Mouse (Mus musculus) intestine, embryonic 14.5 days (tissue): ENCODE data around the gene Cdh22. TPM values are rescaled to one million over a fixed set of nuclear protein-coding genes. Genes with fewer than 3 reads are reported as not detected.

ENCODE experiments used
- ATAC-seq: fragments of 200-750 bp; cut with Nextera tagmentation; replicated peaks from 2 replicates; pipeline ENCODE4 v1.8.0; 2017; ENCODE audit warnings: low read depth, moderate number of reproducible peaks, moderate TSS enrichment, moderate library complexity; ENCODE audit not compliant: low FRiP score, low TSS enrichment
- DNase-seq: peaks from one replicate; pipeline ENCODE4 v3.0.0-alpha.2; 2018; ENCODE audit warnings: low spot score
- H3K27ac ChIP-seq: fragments of 300-500 bp; sonication (generic); 2 replicates; pipeline ENCODE4 v1.5.1; 2014; ENCODE audit warnings: low read depth, mild to moderate bottlenecking, control low read depth
- H3K27me3 ChIP-seq: fragments of 300-500 bp; sonication (generic); replicated peaks from 2 replicates; pipeline ENCODE4 v1.6.1; 2014; ENCODE audit warnings: low read length, control low read depth; ENCODE audit not compliant: control insufficient read depth, insufficient read depth
- H3K36me3 ChIP-seq: fragments of 300-500 bp; sonication (generic); 2 replicates; pipeline ENCODE4 v1.6.1; 2014; ENCODE audit warnings: low read length, control low read depth; ENCODE audit not compliant: control insufficient read depth, insufficient read depth
- H3K4me1 ChIP-seq: fragments of 300-500 bp; sonication (generic); replicated peaks from 2 replicates; pipeline ENCODE4 v1.6.1; 2014; ENCODE audit warnings: low read length, control low read depth, mixed read lengths; ENCODE audit not compliant: control insufficient read depth, insufficient read depth
- H3K4me2 ChIP-seq: fragments of 300-500 bp; sonication (generic); 2 replicates; pipeline ENCODE4 v1.6.1; 2014; ENCODE audit warnings: low read length
- H3K4me3 ChIP-seq: fragments of 300-500 bp; sonication (generic); 2 replicates; pipeline ENCODE4 v1.5.1; 2014; ENCODE audit warnings: low read depth, low read length, control low read depth, mixed read lengths
- H3K9ac ChIP-seq: fragments of 300-500 bp; sonication (generic); 2 replicates; pipeline ENCODE4 v1.6.1; 2014; ENCODE audit warnings: mild to moderate bottlenecking, low read length
- H3K9me3 ChIP-seq: fragments of 300-500 bp; sonication (generic); 2 replicates; pipeline ENCODE4 v1.6.1; 2016; ENCODE audit warnings: low read length, control low read depth; ENCODE audit not compliant: control insufficient read depth
- WGBS: fragments of 180-500 bp; shearing (Covaris S2); extraction: QIAGEN DNeasy Blood & Tissue Kit; methylation state at CpG from one replicate; pipeline ENCODE4 v1.1.7; 2014; 5-methylcytosine and 5-hydroxymethylcytosine counted together
- polyA plus RNA-seq: library from polyadenylated mRNA; unstranded; fragments of >200 nt; fragmentation: Nextera tagmentation; extraction: Ambion mirVana; gene quantifications from 2 replicates; pipeline ENCODE4 v1.2.1, GENCODE M21; 2014

Cdh22 gene
- polyA plus RNA-seq, 1 experiment from 2014 or later = 0.12 TPM

DNA sequence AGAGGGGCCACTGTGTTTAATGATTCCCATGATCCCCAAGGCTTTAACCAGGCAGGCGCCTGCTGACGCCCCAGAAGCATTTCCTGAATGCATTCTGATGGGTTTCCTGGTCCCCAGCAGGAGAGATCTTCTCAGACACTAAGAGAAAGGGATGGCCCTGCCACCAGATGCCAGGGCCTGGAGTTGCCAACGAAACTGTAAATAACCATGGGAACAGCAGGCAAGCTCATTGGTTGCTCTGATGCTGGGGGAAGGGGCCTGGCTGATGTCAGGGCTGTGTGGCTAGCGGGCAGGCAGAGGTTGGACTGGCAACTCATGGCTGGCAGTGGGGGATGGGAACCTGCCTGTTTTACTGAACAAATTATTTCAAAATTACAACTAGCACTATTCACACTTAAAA is 38.9 kb upstream of the Cdh22 start:
- Histone ChIP-seq H3K4me3 (no peak overlapping the region), H3K4me2 (no peak overlapping the region), H3K4me1 (no peaks in the 10 kb centered on the region), H3K36me3 (peaks cover 14% of the 10 kb centered on the region), H3K9me3 (no peaks in the 10 kb centered on the region), H3K9ac (no peak overlapping the region), H3K27ac (no peak overlapping the region), H3K27me3 (no peaks in the 10 kb centered on the region)
- no peak for DNase-seq
- ATAC-seq = no peak
- 47% methylated on average over 4 of the region's 4 CpGs for WGBS

DNA sequence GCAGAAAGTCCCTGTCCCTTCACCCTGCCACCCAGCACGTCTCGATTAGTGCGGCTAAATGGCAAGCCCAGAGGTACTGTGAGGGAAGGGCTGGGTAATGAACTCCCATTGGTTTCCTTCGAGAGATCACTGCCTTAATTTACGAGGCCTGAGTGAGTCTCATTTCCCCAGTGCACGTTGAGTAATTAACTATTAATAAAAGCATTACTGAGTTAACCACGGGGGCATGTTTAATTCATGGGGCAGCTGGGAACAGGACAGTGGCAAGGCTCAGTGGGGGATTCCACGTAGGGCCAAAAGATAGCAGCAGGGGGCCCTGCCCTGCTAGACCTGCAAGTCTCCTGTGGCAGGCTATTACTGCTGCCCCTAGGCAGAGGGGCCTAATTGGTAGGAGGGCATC is 36.7 kb upstream of the Cdh22 start:
- Histone ChIP-seq H3K36me3 (no peaks in the 10 kb centered on the region), H3K9me3 (no peaks in the 10 kb centered on the region), H3K4me2 (no peak overlapping the region), H3K27me3 (peaks cover 6% of the 10 kb centered on the region), H3K4me3 (no peak overlapping the region), H3K4me1 (no peaks in the 10 kb centered on the region), H3K27ac (no peak overlapping the region), H3K9ac (no peak overlapping the region)
- DNase-seq = no peak
- 23% methylated on average over 8 of the region's 8 CpGs for WGBS
- ATAC-seq = no peak

DNA sequence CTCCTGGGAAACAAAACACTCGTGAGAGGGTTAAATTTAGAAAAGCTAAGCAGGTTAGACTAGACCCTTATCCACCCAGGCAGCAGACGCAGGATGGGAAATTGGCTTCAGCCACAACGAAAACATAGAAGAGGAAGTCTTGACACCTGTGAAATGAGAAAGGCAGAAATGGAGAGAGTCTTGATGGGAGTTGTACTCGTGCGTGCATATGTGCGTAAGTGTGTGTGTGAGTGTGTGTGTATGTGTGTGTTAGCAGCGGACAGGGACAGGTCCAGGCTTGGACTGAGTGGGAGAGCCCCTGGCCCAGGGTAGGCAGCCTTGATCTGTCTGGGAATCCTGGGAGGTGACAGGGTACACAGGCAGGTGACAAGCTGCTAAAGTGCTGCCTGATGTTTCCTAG is 36.2 kb upstream of the Cdh22 start:
- 50% methylated on average over 7 of the region's 7 CpGs for WGBS
- Histone ChIP-seq H3K4me1 (no peaks in the 10 kb centered on the region), H3K9me3 (no peaks in the 10 kb centered on the region), H3K4me3 (no peak overlapping the region), H3K27ac (no peak overlapping the region), H3K27me3 (peaks cover 8% of the 10 kb centered on the region), H3K9ac (no peak overlapping the region), H3K4me2 (no peak overlapping the region), H3K36me3 (no peaks in the 10 kb centered on the region)
- DNase-seq = no peak
- no peak for ATAC-seq

DNA sequence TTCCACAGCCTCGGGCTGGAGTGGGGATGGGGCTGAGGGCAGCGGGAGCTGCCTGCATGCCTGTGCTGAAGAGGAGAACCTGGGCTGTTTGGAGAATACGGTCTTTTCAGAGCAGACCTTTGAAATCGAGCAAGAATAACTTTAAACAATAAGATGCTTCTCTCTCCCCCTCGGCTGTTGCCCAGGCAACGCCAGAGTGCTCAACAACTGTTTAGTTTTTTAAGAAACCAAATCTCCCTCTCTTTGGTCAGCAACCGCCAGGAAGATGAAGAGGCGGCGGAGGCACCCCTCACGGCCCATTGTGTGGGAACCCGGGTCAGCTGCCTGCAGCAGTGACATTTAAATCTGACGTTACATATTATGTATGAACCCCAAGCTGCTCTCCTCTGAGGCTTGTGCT is 32.1 kb upstream of the Cdh22 start:
- Histone ChIP-seq H3K36me3 (no peaks in the 10 kb centered on the region), H3K4me2 (no peak overlapping the region), H3K9me3 (no peaks in the 10 kb centered on the region), H3K4me3 (no peak overlapping the region), H3K27ac (no peak overlapping the region), H3K27me3 (peaks cover 15% of the 10 kb centered on the region), H3K9ac (no peak overlapping the region), H3K4me1 (no peaks in the 10 kb centered on the region)
- ATAC-seq = no peak
- WGBS = 17% methylated on average over 12 of the region's 12 CpGs
- no peak for DNase-seq

DNA sequence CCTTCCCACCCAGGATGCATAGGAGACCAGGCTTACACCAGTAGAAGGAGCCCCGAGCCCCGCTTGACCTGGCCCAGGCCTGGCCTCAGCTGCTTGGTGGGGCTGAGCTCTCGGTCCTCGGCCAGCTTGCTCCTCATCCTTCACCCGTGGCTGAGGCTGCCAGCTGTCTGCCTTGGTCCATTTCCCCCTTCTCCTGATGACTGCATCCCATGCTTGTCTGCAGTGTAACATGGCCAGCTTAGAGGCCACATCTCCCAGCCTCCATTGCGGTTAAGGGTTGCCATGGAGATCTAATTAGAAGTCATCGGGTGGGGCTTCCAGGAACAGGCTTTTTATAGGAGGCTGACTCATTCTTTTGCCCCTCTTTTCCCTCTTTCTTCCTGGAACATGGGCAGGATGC is 29.2 kb upstream of the Cdh22 start:
- Histone ChIP-seq H3K27ac (no peak overlapping the region), H3K9ac (no peak overlapping the region), H3K4me3 (no peak overlapping the region), H3K4me2 (no peak overlapping the region), H3K4me1 (no peaks in the 10 kb centered on the region), H3K36me3 (no peaks in the 10 kb centered on the region), H3K9me3 (no peaks in the 10 kb centered on the region), H3K27me3 (peaks cover 15% of the 10 kb centered on the region)
- ATAC-seq = no peak
- DNase-seq = no peak
- WGBS = 73% methylated on average over 7 of the region's 7 CpGs

DNA sequence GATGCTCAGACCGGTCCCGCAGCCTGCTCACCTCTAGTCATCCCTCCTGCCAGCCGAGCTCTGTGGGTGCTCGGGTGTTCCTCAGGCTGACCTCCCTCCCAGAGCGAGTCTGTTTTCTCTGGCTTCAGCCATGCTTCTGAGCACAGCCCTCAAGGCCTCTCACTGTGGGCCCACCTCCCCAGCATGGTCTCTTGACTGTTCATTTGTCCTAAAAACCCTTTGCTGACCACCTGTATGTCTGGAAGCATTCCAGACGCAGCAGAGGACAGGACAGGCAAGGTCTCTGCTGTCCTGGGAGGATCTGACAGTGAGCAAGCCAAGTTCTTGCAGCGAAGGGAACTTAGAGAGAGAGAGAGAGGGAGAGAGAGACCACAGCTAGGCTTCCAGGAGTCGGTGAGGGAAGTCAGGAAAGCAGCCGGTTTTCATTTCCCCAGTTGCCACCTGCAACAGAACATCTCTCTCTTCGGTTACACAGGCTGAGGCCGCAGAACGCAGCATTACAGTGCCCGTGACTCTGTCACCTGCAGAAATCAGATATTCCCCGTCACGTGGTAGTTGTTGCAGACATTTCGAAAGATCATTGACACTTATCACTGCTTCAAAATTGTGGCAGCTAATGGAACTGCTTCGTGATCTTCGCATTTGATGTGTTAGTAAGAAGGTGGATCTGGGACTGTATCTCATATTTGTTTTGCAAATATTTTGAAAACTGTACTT is 27.8 kb upstream of the Cdh22 start:
- Histone ChIP-seq H3K36me3 (no peaks in the 10 kb centered on the region), H3K4me1 (no peaks in the 10 kb centered on the region), H3K27me3 (peaks cover 15% of the 10 kb centered on the region), H3K27ac (no peak overlapping the region), H3K4me2 (no peak overlapping the region), H3K9ac (no peak overlapping the region), H3K9me3 (no peaks in the 10 kb centered on the region), H3K4me3 (no peak overlapping the region)
- WGBS = 57% methylated on average over 18 of the region's 18 CpGs
- ATAC-seq (no peak), DNase-seq (no peak)

DNA sequence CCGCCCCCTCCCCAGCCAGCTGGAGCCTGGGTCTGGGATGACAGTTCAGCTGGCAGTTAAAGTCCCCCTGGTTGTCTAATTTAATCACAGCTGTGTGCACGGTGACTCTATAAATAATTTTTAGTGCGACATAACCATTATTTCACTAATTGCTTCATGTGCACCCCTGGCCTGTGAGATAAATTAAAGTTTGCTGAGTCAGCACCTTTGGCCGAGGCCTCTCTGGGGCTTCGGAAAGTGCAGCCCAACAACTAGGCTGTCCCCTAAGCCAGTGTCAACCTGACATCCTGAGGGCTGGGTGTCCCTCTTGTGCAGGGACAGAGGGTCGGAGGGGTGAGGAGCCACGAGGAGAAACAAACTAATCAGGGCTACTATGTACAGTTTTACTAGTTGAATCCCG is 25.2 kb upstream of the Cdh22 start:
- Histone ChIP-seq H3K4me1 (no peaks in the 10 kb centered on the region), H3K9me3 (no peaks in the 10 kb centered on the region), H3K9ac (no peak overlapping the region), H3K4me2 (no peak overlapping the region), H3K36me3 (no peaks in the 10 kb centered on the region), H3K4me3 (no peak overlapping the region), H3K27me3 (peaks cover 14% of the 10 kb centered on the region), H3K27ac (no peak overlapping the region)
- ATAC-seq (no peak), DNase-seq (no peak)
- 79% methylated on average over 8 of the region's 8 CpGs for WGBS

DNA sequence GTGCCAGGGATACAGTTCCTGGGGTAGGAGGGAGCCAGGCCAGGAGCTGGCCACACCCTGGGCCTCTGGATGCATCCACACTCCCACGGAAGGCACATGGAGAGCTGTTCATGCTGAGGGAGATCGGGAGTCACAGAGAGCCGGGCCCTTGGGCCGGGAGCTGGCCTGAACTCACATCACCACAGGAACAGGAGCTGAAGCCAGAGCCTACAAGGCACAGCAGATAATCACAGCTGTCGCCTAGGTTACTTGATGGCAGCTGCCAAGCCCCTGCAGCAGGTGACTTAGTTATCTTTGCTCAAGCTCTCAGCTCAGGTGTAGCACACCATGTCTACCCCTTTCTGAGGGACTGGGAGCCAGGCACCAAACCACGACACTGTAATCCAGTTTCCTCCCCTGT is 23.7 kb upstream of the Cdh22 start:
- H3K9ac ChIP-seq = no peak overlapping the region
- H3K27ac ChIP-seq = no peak overlapping the region
- H3K36me3 ChIP-seq = no peaks in the 10 kb centered on the region
- peaks cover 26% of the 10 kb centered on the region for H3K27me3 ChIP-seq
- no peaks in the 10 kb centered on the region for H3K9me3 ChIP-seq
- no peak overlapping the region for H3K4me3 ChIP-seq
- DNase-seq (no peak), ATAC-seq (no peak)
- no peaks in the 10 kb centered on the region for H3K4me1 ChIP-seq
- no peak overlapping the region for H3K4me2 ChIP-seq
- WGBS = 77% methylated on average over 6 of the region's 6 CpGs

DNA sequence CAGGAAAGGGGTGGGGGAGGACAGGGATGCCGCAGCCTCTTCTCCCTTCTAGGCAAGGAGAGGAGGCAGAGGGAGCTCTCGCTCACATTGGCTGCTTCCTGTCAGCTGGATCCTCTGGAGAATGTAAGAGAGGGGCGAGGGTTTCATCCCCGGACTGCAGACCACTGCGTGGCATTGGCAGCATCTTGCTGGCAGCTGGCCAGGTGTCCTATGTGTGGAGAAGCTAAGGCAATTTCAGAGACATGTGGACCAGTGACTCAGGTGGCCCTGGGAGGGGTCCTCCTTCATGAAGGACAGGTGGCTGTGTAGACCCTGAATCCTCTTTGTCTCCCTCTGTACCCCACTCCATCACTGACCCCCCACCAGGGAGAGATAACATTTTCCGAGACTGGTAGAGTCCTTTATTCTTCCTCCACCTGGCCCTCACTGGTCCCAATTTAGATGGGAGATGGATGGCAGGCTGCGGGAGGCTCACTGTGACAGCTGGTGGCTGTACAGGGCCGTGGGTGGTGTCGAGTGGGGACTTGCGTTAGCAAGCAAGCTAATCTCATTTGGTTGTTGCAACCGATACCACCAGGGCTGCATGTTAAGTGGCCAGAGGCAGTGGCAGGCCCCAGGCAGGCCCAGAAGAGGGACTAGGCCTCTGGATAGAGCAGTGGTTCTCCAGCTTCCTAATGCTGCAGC is 22.6 kb upstream of the Cdh22 start:
- Histone ChIP-seq H3K36me3 (no peaks in the 10 kb centered on the region), H3K9ac (no peak overlapping the region), H3K9me3 (no peaks in the 10 kb centered on the region), H3K4me1 (no peaks in the 10 kb centered on the region), H3K4me3 (no peak overlapping the region), H3K4me2 (no peak overlapping the region), H3K27me3 (peaks cover 33% of the 10 kb centered on the region), H3K27ac (no peak overlapping the region)
- 48% methylated on average over 11 of the region's 11 CpGs for WGBS
- ATAC-seq = no peak
- no peak for DNase-seq
